Mouse (Mus musculus) c-Kit-positive CD71-positive TER-119-positive erythroid progenitor cells, embryonic 14.5 days (primary cell): ENCODE data around the gene Zfp141.
A peak's percentile ranks its signal among the peaks of the same experiment; 100 is the strongest.

Experiments used
- DNase-seq: peaks from one replicate; pipeline ENCODE4 v3.0.0-alpha.2; 2013; ENCODE audit warnings: low spot score

Gene Zfp141

DNA sequence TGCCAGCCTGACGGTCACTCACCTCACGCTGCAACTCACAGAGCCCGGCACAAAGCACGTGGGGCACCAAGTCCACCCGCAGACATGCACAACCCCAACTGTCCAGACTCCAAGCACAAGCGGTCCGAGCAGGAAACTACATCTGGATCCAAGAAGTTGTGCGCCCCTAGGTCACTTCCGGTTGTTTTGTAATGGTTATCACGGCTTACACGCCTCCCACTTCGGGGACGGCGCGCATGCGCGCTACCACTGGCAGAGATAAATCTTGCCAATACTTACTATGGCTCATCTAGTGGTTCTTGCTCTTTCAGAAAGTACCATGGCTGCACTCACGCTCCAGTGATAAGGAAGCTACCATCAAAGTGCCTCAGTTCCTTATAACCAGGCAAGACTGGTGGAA lies at the start of gene Zfp141:
Zfp141 (minus strand) TSS at position 153 of the 400 bp plus-strand sequence.
- DNase-seq = peak; percentile 78

DNA sequence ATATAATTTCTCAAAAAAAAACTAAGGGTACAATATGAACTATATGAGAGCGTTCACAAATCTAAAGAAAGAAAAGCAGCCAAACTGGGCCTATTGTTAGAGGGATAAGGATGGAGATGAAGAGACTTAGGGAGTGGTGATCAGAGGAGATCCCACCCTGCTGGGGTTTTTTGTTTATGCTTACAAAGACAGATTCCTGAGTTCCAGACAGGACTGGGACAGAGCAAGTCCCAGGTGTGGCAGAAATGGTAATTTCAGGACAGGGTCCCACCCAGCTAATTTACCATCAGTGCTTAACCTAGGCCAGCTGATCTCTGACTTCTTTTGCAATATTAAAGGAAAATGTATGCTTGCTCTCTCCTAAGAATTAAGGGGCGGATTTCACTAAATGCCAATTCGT lies 46.2 kb upstream of the Zfp141 start:
- DNase-seq = no peak

GRCm38 (mm10) chr7:42505186-42505585 lies 354 bp downstream of the Zfp141 start:
- peak; percentile 14 for DNase-seq

DNA sequence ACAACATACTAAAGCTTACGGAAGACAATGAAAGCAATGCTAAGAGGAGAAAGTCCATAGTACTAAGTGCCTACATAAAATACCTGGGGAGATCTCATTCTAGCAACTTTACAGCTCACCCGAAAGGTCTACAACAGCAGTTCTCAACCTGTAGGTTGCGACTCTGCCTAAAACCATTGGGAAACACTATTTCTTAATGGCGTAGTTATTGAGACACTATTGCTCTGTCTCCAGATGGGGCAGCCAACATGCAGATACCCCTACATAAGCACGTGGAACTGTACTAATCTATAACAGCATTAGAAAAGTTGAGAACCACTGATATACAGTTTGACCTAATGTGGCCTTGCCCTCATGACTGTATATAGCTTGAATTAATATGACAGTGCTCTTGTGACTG lies 7.3 kb downstream of the Zfp141 start:
- DNase-seq = no peak

DNA sequence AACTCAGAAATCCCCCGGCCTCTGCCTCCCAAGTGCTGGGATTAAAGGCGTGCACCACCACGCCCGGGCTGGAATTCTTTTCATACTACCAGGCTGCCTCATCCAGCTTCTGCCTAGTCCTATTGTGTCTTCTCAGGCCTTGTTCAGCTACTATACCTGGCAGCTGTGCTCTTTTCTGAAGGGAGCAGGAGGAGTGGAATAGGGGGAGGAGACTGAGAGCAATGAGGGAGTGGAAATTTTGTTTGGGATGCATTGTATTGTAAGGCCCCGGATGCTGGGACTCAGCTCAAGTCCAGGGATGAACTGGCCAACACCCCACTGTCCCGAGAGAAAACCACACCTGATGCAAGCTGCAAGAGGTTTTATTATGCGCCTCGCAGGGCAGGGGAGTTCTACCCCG lies 8.2 kb downstream of the Zfp141 start:
- no peak for DNase-seq

DNA sequence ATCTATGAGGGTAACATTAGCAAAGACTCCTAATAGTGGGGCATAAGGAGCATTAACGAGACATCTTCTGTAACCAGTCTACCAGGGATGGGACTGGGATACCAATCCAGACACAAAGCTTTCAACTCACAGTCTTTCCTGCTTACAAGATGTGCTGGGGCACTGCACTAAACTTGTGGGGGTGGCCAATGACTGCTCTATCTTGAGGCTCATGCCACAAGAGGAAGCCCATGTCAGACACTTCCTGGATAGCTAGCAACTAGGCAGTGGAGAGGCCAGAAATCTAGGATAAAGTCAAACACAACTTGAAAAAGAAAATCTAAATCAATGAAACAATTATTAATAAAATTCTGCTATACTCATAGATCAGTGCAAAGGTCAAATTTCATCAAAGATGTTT lies 9.3 kb downstream of the Zfp141 start:
- no peak for DNase-seq

GRCm38 (mm10) chr7:42490859-42491258 lies 14.7 kb downstream of the Zfp141 start:
- DNase-seq = no peak

DNA sequence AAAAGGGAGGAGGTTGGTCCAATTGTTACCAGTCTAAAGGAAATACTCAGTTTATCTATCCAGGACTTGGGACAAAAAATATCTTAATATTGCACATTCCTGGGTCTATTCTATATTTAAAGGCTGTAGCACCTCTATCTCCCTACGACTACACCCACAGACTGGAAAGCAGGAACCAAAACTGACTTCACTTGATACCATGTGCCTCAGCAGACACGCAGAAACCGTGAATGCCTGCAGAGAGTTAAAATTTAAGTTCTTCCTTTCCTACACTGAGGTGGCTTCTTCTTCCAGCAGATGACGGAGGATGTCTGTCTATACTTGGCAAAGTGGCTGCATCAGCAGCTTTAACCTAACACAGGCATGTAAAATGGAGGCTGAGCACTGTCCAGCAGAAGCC lies 15.2 kb downstream of the Zfp141 start:
- DNase-seq = no peak

DNA sequence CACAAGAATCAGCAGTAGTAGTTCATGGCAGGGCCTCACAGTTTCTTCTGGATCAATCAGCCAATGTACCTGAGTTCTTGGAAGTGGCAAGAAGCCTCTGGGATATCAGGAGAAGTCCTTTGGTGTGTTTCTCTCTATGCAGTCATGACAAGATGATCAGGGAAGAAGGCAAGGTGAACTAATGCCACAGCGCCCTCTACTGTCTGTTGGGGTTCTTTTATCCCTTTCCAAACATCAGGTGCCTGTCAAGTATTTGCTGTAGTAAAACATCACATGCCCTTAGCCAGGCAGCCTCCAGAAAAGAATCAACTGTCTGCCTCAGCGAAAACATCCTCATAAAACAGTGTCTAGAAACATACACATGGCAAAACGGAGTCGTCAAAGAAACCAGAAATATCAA lies 50.9 kb downstream of the Zfp141 start:
- no peak for DNase-seq

GRCm38 (mm10) chr7:42450618-42451017 lies 54.9 kb downstream of the Zfp141 start:
- peak; percentile 2 for DNase-seq

- DNase-seq = no peak
These were observed 57.7 kb downstream of the Zfp141 start, which contains the start of gene 4933421I07Rik for GRCm38 (mm10) chr7:42447850-42448249. TSS of gene 4933421I07Rik (minus strand) at chr7:42448120.

- DNase-seq = no peak
These were observed 58.2 kb downstream of the Zfp141 start for GRCm38 (mm10) chr7:42447352-42447751.
